ENCODE assay signal across 16 mouse cellular contexts in the genomic region with DNA sequence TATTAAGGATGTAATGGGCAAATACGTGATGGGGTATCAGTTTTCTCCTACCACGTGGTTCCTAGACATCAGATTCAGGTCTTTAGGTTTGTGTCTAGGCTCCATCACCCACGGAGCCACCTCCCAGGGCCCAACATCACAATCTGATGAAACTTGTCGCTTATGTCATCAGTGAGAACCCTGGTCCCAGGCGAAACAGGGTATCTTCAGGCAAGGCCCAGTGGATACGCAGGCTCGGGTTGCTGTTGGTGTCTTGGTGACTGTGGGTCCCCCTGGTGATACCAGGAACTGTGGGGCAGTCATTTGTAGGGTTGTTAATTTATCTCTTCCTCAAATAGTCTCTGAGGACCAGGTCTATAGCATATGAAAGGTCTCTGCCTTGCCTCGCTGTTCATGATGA. TPM values are rescaled to one million over a fixed set of nuclear protein-coding genes. Genes with fewer than 3 reads are reported as not detected.
DNase-seq lines count a peak whose midpoint lies in the region; ATAC-seq and TF ChIP-seq lines count a peak whose summit lies in the region.
"Had no signal": no experiment of that assay in that cellular context is flagged by ENCODE, and none has a peak within 500 bp of the region (broad histone marks: within the 10 kb centered on the region; RNA-seq: fewer than 3 reads in every experiment).

No protein-coding gene starts in this region.

- H3K36me3 ChIP-seq in forebrain, embryonic 10.5 days (replicated peaks): peaks cover 5% of the 10 kb centered on the region; the same call in 1 of the 2 replicates
- no peaks in the 10 kb centered on the region for H3K36me3 ChIP-seq in forebrain, embryonic 14.5 days (ENCODE audit: control insufficient read depth, insufficient read depth, low read length)
- no peaks in the 10 kb centered on the region for H3K36me3 ChIP-seq in kidney, postnatal 0 days (ENCODE audit: insufficient read depth, low read length)
- no peaks in the 10 kb centered on the region for H3K36me3 ChIP-seq in embryonic facial prominence, embryonic 12.5 days
- H3K36me3 ChIP-seq in limb, embryonic 10.5 days: no peaks in the 10 kb centered on the region

- no peak for TF ChIP-seq CTCF in kidney, postnatal 0 days (IDR thresholded peaks at IDR 0.05; ENCODE audit: low read depth)

- H3K27ac ChIP-seq in forebrain, embryonic 10.5 days: peak overlapping the region; percentile 63; the same call in 1 of the 2 replicates
- no peak overlapping the region for H3K27ac ChIP-seq in forebrain, embryonic 14.5 days (ENCODE audit: low read depth, low read length)
- no peak overlapping the region for H3K27ac ChIP-seq in kidney, postnatal 0 days
- H3K27ac ChIP-seq in embryonic facial prominence, embryonic 12.5 days: no peak overlapping the region
- peak overlapping the region; percentile 48; the same call in 1 of the 2 replicates for H3K27ac ChIP-seq in limb, embryonic 10.5 days
- H3K27ac ChIP-seq: macrophage had no signal

- H3K9me3 ChIP-seq in forebrain, embryonic 10.5 days: no peaks in the 10 kb centered on the region
- H3K9me3 ChIP-seq in forebrain, embryonic 14.5 days (replicated peaks; ENCODE audit: control insufficient read depth, low read length): no peaks in the 10 kb centered on the region
- no peaks in the 10 kb centered on the region for H3K9me3 ChIP-seq in kidney, postnatal 0 days (replicated peaks; ENCODE audit: low read length)
- H3K9me3 ChIP-seq in embryonic facial prominence, embryonic 12.5 days: no peaks in the 10 kb centered on the region
- no peaks in the 10 kb centered on the region for H3K9me3 ChIP-seq in limb, embryonic 10.5 days (replicated peaks)

- no peak overlapping the region for H3K9ac ChIP-seq in forebrain, embryonic 14.5 days (ENCODE audit: low read length)
- H3K9ac ChIP-seq in kidney, postnatal 0 days (ENCODE audit: low read depth, low read length): no peak overlapping the region; the same call in 1 of the 2 replicates
- H3K9ac ChIP-seq in embryonic facial prominence, embryonic 12.5 days: no peak overlapping the region
- H3K9ac ChIP-seq: forebrain, postnatal 0 days had no signal

- peaks cover 90% of the 10 kb centered on the region for H3K4me1 ChIP-seq in forebrain, embryonic 10.5 days
- peaks cover 14% of the 10 kb centered on the region for H3K4me1 ChIP-seq in forebrain, embryonic 14.5 days (ENCODE audit: control insufficient read depth, insufficient read depth, low read length)
- peaks cover 65% of the 10 kb centered on the region for H3K4me1 ChIP-seq in kidney, postnatal 0 days (replicated peaks; ENCODE audit: insufficient read depth, low read length)
- peaks cover 76% of the 10 kb centered on the region for H3K4me1 ChIP-seq in embryonic facial prominence, embryonic 12.5 days
- peaks cover 80% of the 10 kb centered on the region for H3K4me1 ChIP-seq in limb, embryonic 10.5 days

- H3K27me3 ChIP-seq in forebrain, embryonic 10.5 days (ENCODE audit: poor library complexity, severe bottlenecking): peaks cover 8% of the 10 kb centered on the region
- no peaks in the 10 kb centered on the region for H3K27me3 ChIP-seq in forebrain, embryonic 14.5 days (replicated peaks; ENCODE audit: control insufficient read depth, insufficient read depth, low read length)
- H3K27me3 ChIP-seq in kidney, postnatal 0 days (ENCODE audit: insufficient read depth, low read length): no peaks in the 10 kb centered on the region
- H3K27me3 ChIP-seq in embryonic facial prominence, embryonic 12.5 days: peaks cover 7% of the 10 kb centered on the region; the same call in 1 of the 2 replicates
- H3K27me3 ChIP-seq in limb, embryonic 10.5 days (ENCODE audit: low read depth, poor library complexity, severe bottlenecking): no peaks in the 10 kb centered on the region

- 90% methylated on average over 8 of the region's 8 CpGs for WGBS in forebrain, embryonic 10.5 days
- 94% methylated on average over 8 of the region's 8 CpGs for WGBS in forebrain, embryonic 14.5 days
- 67% methylated on average over 8 of the region's 8 CpGs for whole genome bisulfite sequencing in kidney, postnatal 0 days
- WGBS in embryonic facial prominence, embryonic 12.5 days: 83% methylated on average over 8 of the region's 8 CpGs
- 91% methylated on average over 8 of the region's 8 CpGs for WGBS in limb, embryonic 10.5 days

- ATAC-seq in forebrain, embryonic 14.5 days: no peak
- no peak for ATAC-seq in kidney, postnatal 0 days (replicated peaks; ENCODE audit: low FRiP score, low read depth)
- ATAC-seq in embryonic facial prominence, embryonic 12.5 days (ENCODE audit: insufficient number of reproducible peaks, insufficient read depth, low FRiP score, low TSS enrichment): no peak
- ATAC-seq: forebrain, postnatal 0 days had no signal

- H3K4me3 ChIP-seq in forebrain, embryonic 10.5 days: no peak overlapping the region
- no peak overlapping the region for H3K4me3 ChIP-seq in forebrain, embryonic 14.5 days (ENCODE audit: low read depth, low read length)
- H3K4me3 ChIP-seq in kidney, postnatal 0 days (replicated peaks; ENCODE audit: low read depth, low read length): no peak overlapping the region
- no peak overlapping the region for H3K4me3 ChIP-seq in embryonic facial prominence, embryonic 12.5 days
- no peak overlapping the region for H3K4me3 ChIP-seq in limb, embryonic 10.5 days

- no peak overlapping the region for H3K4me2 ChIP-seq in forebrain, embryonic 14.5 days (ENCODE audit: low read length)
- H3K4me2 ChIP-seq in kidney, postnatal 0 days (ENCODE audit: low read length): peak overlapping the region; percentile 21; the same call in 1 of the 2 replicates
- 0 out of 2 replicates have a peak overlapping the region, but pooled peaks have one; percentile 5 for H3K4me2 ChIP-seq in embryonic facial prominence, embryonic 12.5 days (replicated peaks)

- DNase-seq in forebrain, embryonic 10.5 days (ENCODE audit: extremely low spot score, low spot score): no peak
- no peak for DNase-seq in forebrain, embryonic 14.5 days (ENCODE audit: low spot score)
- DNase-seq in kidney, postnatal 0 days (ENCODE audit: low spot score): no peak
- no peak for DNase-seq in kidney, postnatal 10 days
- no peak for DNase-seq in limb, embryonic 10.5 days (ENCODE audit: low spot score)
- no peak for DNase-seq in thymus, postnatal 10 days (ENCODE audit: low spot score in 2 of 2)
- DNase-seq in spleen, adult 18-20 months: no peak
- DNase-seq: cerebellum, adult 2 months; forebrain, postnatal 0 days; kidney, adult 11 months; layer of hippocampus, adult 9-11 months; right cerebral cortex, postnatal 4 days; thymus, adult 2 months had no signal

RNA-seq across cellular contexts. Expression of a gene that starts 4.7 kb away (rescaled TPM):
- 15.6 and 17.9 TPM in 2 replicates for polyA plus RNA-seq in forebrain, embryonic 10.5 days (2016; fragmentation: Nextera tagmentation; extraction: Ambion mirVana)
- polyA plus RNA-seq in forebrain, embryonic 14.5 days (2014; fragmentation: Nextera tagmentation; extraction: Ambion mirVana): 4.0 and 4.7 TPM in 2 replicates
- 31.3 and 34.0 TPM in 2 replicates for polyA plus RNA-seq in kidney, postnatal 0 days (2015; fragmentation: Nextera tagmentation; extraction: Ambion mirVana)
- polyA plus RNA-seq in embryonic facial prominence, embryonic 12.5 days (2016; fragmentation: Nextera tagmentation; extraction: Ambion mirVana): 19.0 and 19.7 TPM in 2 replicates
- 20.8 and 23.3 TPM in 2 replicates for polyA plus RNA-seq in limb, embryonic 10.5 days (2016; fragmentation: Nextera tagmentation; extraction: Ambion mirVana)

RNA-seq across cellular contexts. Expression of a gene that starts 20.2 kb away (rescaled TPM):
- not detected in 2 replicates for polyA plus RNA-seq in forebrain, embryonic 10.5 days (2016; fragmentation: Nextera tagmentation; extraction: Ambion mirVana)
- polyA plus RNA-seq in forebrain, embryonic 14.5 days (2014; fragmentation: Nextera tagmentation; extraction: Ambion mirVana): not detected in 2 replicates
- polyA plus RNA-seq in kidney, postnatal 0 days (2015; fragmentation: Nextera tagmentation; extraction: Ambion mirVana): not detected in 2 replicates
- not detected in 2 replicates for polyA plus RNA-seq in embryonic facial prominence, embryonic 12.5 days (2016; fragmentation: Nextera tagmentation; extraction: Ambion mirVana)
- polyA plus RNA-seq in limb, embryonic 10.5 days (2016; fragmentation: Nextera tagmentation; extraction: Ambion mirVana): not detected in 2 replicates
- polyA plus RNA-seq: cerebellum, adult 2 months; embryonic facial prominence, embryonic 11.5 days; forebrain, postnatal 0 days; macrophage had no signal

RNA-seq across cellular contexts. Expression of a gene that starts 42.9 kb away (rescaled TPM):
- not detected in 2 replicates for polyA plus RNA-seq in forebrain, embryonic 10.5 days (2016; fragmentation: Nextera tagmentation; extraction: Ambion mirVana)
- polyA plus RNA-seq in forebrain, embryonic 14.5 days (2014; fragmentation: Nextera tagmentation; extraction: Ambion mirVana): not detected in 2 replicates
- polyA plus RNA-seq in kidney, postnatal 0 days (2015; fragmentation: Nextera tagmentation; extraction: Ambion mirVana): not detected in 2 replicates
- polyA plus RNA-seq in embryonic facial prominence, embryonic 12.5 days (2016; fragmentation: Nextera tagmentation; extraction: Ambion mirVana): not detected in 2 replicates
- polyA plus RNA-seq in limb, embryonic 10.5 days (2016; fragmentation: Nextera tagmentation; extraction: Ambion mirVana): not detected in 2 replicates
- polyA plus RNA-seq: cerebellum, adult 2 months; embryonic facial prominence, embryonic 11.5 days; forebrain, postnatal 0 days; macrophage had no signal

Comparison
In these comparisons a context has a peak if more than half of its experiments do, and no peak if none do; other contexts are left out.
1. H3K27ac ChIP-seq: peak in forebrain, embryonic 10.5 days (single experiment) and limb, embryonic 10.5 days (single experiment); none in forebrain, embryonic 14.5 days (single experiment), kidney, postnatal 0 days (single experiment) and embryonic facial prominence, embryonic 12.5 days (single experiment).